Mouse (Mus musculus) hindbrain, embryonic 14.5 days (tissue): ENCODE measurements around the gene Inpp5d. TPM values are rescaled to one million over a fixed set of nuclear protein-coding genes. Genes with fewer than 3 reads are reported as not detected.

ENCODE experiments used
- ATAC-seq: fragments of 200-750 bp; cut with Nextera tagmentation; 2 replicates; pipeline ENCODE4 v1.8.0; 2017; ENCODE audit warnings: moderate number of reproducible peaks, mild to moderate bottlenecking, moderate TSS enrichment, moderate library complexity; ENCODE audit not compliant: low FRiP score
- DNase-seq: peaks from one replicate; pipeline ENCODE4 v3.0.0-alpha.2; 2015; ENCODE audit warnings: low spot score
- H3K27ac ChIP-seq: fragments of 300-500 bp; sonication (generic); 2 replicates; pipeline ENCODE4 v1.5.1; 2014; ENCODE audit warnings: mild to moderate bottlenecking, moderate library complexity
- H3K27me3 ChIP-seq: fragments of 300-500 bp; sonication (generic); 2 replicates; pipeline ENCODE4 v1.6.1; 2014; ENCODE audit warnings: mild to moderate bottlenecking, low read length, mixed read lengths; ENCODE audit not compliant: control insufficient read depth, insufficient read depth
- H3K36me3 ChIP-seq: fragments of 300-500 bp; sonication (generic); replicated peaks from 2 replicates; pipeline ENCODE4 v1.6.1; 2014; ENCODE audit not compliant: control insufficient read depth, insufficient read depth
- H3K4me1 ChIP-seq: fragments of 300-500 bp; sonication (generic); replicated peaks from 2 replicates; pipeline ENCODE4 v1.6.1; 2014; ENCODE audit warnings: antibody characterized with exemption, low read length, mixed read lengths; ENCODE audit not compliant: control insufficient read depth, insufficient read depth
- H3K4me2 ChIP-seq: fragments of 300-500 bp; sonication (generic); replicated peaks from 2 replicates; pipeline ENCODE4 v1.6.1; 2014; ENCODE audit warnings: mild to moderate bottlenecking, moderate library complexity
- H3K4me3 ChIP-seq: fragments of 300-500 bp; sonication (generic); replicated peaks from 2 replicates; pipeline ENCODE4 v1.5.1; 2014; ENCODE audit warnings: mild to moderate bottlenecking, low read length
- H3K9ac ChIP-seq: fragments of 300-500 bp; sonication (generic); 2 replicates; pipeline ENCODE4 v1.6.1; 2014
- H3K9me3 ChIP-seq: fragments of 300-500 bp; sonication (generic); 2 replicates; pipeline ENCODE4 v1.6.1; 2016; ENCODE audit warnings: low read length; ENCODE audit not compliant: control insufficient read depth
- WGBS: fragments of 180-500 bp; shearing (Covaris S2); extraction: QIAGEN DNeasy Blood & Tissue Kit; methylation state at CpG from one replicate; pipeline ENCODE4 v1.1.7; 2014; 5-methylcytosine and 5-hydroxymethylcytosine counted together
- polyA plus RNA-seq: library from polyadenylated mRNA; unstranded; fragments of >200 nt; fragmentation: Nextera tagmentation; extraction: Ambion mirVana; gene quantifications from 2 replicates; pipeline ENCODE4 v1.2.1, GENCODE M21; 2014

Gene Inpp5d
- polyA plus RNA-seq, 1 experiment from 2014 or later: 3.4 TPM

- Histone ChIP-seq H3K4me1 (no peaks in the 10 kb centered on the region), H3K36me3 (no peaks in the 10 kb centered on the region), H3K27ac (no peak overlapping the region), H3K27me3 (no peaks in the 10 kb centered on the region), H3K9ac (no peak overlapping the region), H3K9me3 (no peaks in the 10 kb centered on the region), H3K4me2 (no peak overlapping the region), H3K4me3 (no peak overlapping the region)
- ATAC-seq: no peak
- 75% methylated on average over 5 of the region's 5 CpGs for WGBS
- no peak for DNase-seq
These were observed 79.9 kb downstream of the Inpp5d start for GRCm38 (mm10) chr1:87699890-87700448.

DNA sequence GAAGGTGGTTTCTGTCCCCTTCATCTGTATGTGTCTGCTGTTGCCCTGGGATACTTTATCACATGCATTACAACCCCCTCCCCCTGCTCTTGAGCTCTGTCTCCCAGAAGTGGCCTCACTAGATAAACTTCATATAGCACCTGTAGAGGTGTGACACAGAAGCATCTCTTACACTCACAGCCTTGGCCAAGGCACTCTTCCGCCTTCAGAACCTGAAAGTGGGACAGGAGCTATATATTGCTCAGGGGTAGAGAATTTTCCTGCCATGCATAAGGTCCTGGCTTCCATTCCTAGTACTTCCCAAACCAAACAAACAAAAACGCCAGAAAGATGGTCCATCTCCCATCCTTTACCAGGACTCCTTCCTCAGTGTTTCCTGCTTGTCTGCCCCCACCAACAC, 84.1 kb downstream of the Inpp5d start:
- Histone ChIP-seq H3K4me2 (no peak overlapping the region), H3K27me3 (no peaks in the 10 kb centered on the region), H3K4me1 (no peaks in the 10 kb centered on the region), H3K27ac (no peak overlapping the region), H3K36me3 (no peaks in the 10 kb centered on the region), H3K9ac (no peak overlapping the region), H3K4me3 (no peak overlapping the region), H3K9me3 (no peaks in the 10 kb centered on the region)
- no peak for DNase-seq
- 84% methylated on average over 2 of the region's 2 CpGs for WGBS
- no peak for ATAC-seq

DNA sequence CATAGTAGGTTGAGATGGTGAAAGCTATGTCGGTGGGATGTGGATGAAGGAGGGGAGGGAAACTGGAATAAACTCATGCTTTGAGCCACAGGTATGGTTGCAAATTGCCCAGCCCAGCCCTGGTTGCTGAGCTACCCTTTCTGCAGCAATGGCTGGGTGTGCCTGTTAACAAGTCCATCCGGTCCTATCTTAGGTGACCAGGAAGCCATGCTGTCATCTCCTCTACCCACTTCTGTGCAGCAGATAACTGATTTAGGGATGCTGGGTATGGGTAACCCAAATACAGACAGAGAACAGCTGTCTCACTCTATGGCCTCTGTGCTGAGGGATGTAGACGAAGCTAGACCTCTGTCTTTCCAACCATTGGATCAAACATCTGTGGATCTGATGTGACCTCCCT, 86.2 kb downstream of the Inpp5d start:
- H3K4me2 ChIP-seq: no peak overlapping the region
- H3K9me3 ChIP-seq: no peaks in the 10 kb centered on the region
- no peaks in the 10 kb centered on the region for H3K27me3 ChIP-seq
- DNase-seq: no peak
- no peak for ATAC-seq
- H3K36me3 ChIP-seq: no peaks in the 10 kb centered on the region
- H3K4me3 ChIP-seq: no peak overlapping the region
- H3K27ac ChIP-seq: no peak overlapping the region
- H3K4me1 ChIP-seq: no peaks in the 10 kb centered on the region
- no peak overlapping the region for H3K9ac ChIP-seq
- 96% methylated on average over 3 of the region's 3 CpGs for WGBS

DNA sequence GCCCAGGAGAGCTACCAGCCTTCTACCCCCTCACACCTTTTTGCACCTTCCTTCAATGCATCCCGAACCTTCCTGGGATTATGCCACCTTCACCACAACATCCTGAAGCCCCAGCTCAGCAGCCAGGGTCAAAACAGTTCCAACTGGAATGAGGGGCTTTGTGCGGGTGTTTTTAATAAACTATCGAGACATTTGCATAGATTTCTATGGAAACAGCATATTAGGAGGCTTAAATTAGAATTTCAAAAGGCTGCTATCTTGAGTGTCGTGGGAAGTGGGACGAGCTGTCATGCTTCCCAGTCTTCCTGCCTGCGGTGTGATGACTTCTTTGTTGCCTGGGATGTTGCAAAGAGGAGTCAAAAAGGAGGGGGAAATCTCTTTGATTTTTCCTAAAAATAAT, 88.9 kb downstream of the Inpp5d start:
- ATAC-seq (no peak), DNase-seq (no peak)
- no peak overlapping the region for H3K27ac ChIP-seq
- H3K4me3 ChIP-seq: no peak overlapping the region
- H3K36me3 ChIP-seq: no peaks in the 10 kb centered on the region
- no peak overlapping the region for H3K4me2 ChIP-seq
- no peaks in the 10 kb centered on the region for H3K9me3 ChIP-seq
- H3K9ac ChIP-seq: no peak overlapping the region
- no peaks in the 10 kb centered on the region for H3K27me3 ChIP-seq
- 38% methylated on average over 6 of the region's 6 CpGs for WGBS
- H3K4me1 ChIP-seq: no peaks in the 10 kb centered on the region

DNA sequence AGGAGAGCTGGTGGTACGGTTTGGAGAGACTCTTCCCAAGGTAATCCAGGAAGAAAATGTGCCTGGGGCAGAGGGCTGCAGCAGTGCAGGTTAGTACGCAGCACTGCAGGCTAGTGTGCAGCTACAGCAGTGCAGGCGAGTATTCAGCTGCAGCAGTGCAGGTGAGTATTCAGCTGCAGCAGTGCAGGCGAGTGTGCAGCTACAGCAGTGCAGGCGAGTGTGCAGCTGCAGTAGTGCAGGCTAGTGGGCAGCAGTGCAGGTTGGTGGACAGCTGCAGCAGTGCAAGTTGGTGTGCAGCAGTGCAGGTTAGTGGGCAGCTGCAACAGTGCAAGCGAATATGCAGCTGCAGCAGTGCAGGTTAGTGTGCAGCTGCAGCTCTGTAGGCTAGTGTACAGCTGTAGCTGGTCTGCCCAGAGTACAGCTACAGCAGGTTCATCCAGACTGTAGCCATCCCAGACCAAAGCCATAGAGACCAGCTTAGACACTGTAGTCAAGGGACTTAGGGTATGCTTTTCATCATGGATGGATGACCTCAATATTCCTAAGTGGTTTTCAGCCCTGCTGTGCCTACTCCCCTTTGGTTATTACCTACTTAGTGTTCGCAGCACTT, 89.7 kb downstream of the Inpp5d start:
- Histone ChIP-seq H3K4me1 (no peaks in the 10 kb centered on the region), H3K9ac (no peak overlapping the region), H3K27me3 (no peaks in the 10 kb centered on the region), H3K27ac (peak overlapping the region; percentile 32; the same call in 1 of the 2 replicates), H3K4me3 (no peak overlapping the region), H3K9me3 (no peaks in the 10 kb centered on the region), H3K4me2 (no peak overlapping the region), H3K36me3 (no peaks in the 10 kb centered on the region)
- WGBS: 80% methylated on average over 7 of the region's 7 CpGs
- no peak for DNase-seq
- ATAC-seq: no peak

GRCm38 (mm10) chr1:87711938-87712613, 92.0 kb downstream of the Inpp5d start:
- no peak overlapping the region for H3K9ac ChIP-seq
- H3K36me3 ChIP-seq: no peaks in the 10 kb centered on the region
- DNase-seq: no peak
- H3K9me3 ChIP-seq: no peaks in the 10 kb centered on the region
- H3K4me1 ChIP-seq: no peaks in the 10 kb centered on the region
- H3K27me3 ChIP-seq: no peaks in the 10 kb centered on the region
- no peak overlapping the region for H3K4me2 ChIP-seq
- H3K4me3 ChIP-seq: no peak overlapping the region
- no peak for ATAC-seq
- 92% methylated on average over 10 of the region's 10 CpGs for WGBS
- no peak overlapping the region for H3K27ac ChIP-seq

DNA sequence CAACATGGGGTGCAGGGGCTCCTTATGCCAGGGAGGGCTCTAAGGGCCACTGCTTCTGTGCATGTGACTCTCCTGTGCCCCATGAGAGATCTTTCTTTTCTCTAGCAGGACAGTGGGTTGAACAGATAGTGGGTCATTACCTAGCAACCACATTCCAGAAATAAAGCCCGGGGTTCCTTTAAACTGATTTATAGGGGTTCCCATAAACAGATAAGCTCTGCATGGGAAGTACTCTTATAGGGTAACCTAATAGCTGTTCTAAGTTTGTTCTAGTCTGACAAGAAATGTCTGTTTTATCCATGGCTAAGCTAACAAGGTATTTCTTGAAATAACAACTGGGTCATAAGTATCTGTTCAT, 92.5 kb downstream of the Inpp5d start:
- Histone ChIP-seq H3K36me3 (no peaks in the 10 kb centered on the region), H3K4me2 (no peak overlapping the region), H3K4me3 (no peak overlapping the region), H3K9ac (no peak overlapping the region), H3K4me1 (no peaks in the 10 kb centered on the region), H3K27me3 (no peaks in the 10 kb centered on the region), H3K9me3 (no peaks in the 10 kb centered on the region), H3K27ac (no peak overlapping the region)
- DNase-seq: no peak
- ATAC-seq: no peak
- 94% methylated on average over 1 of the region's 1 CpGs for WGBS

- Histone ChIP-seq H3K27me3 (no peaks in the 10 kb centered on the region), H3K36me3 (no peaks in the 10 kb centered on the region), H3K9ac (no peak overlapping the region), H3K9me3 (no peaks in the 10 kb centered on the region), H3K4me1 (no peaks in the 10 kb centered on the region), H3K4me3 (no peak overlapping the region), H3K4me2 (no peak overlapping the region), H3K27ac (no peak overlapping the region)
- peak; percentile 74 for DNase-seq
- WGBS: 31% methylated on average over 8 of the region's 8 CpGs
- no peak for ATAC-seq
These were observed 101.3 kb downstream of the Inpp5d start for GRCm38 (mm10) chr1:87721382-87721781.

DNA sequence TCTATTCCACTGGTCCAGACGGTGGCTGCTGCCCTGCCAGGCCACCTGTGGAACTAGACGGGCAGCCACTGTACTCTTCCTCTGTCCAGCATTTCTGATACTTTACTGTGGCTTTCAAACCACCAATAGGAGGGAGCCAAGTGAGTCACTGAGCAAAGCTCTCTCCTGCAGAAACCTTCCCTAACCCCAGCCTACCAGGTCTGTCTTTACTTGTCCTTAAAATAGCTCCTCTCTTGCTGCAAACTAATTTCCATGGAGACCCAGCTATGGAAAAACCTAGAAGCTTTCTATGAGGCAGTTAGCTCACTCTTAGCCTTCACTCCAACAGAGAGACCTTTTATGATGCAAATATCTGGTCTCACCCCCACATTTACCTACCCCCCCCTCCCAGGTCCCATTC, 102.0 kb downstream of the Inpp5d start:
- Histone ChIP-seq H3K27ac (no peak overlapping the region), H3K27me3 (no peaks in the 10 kb centered on the region), H3K4me3 (no peak overlapping the region), H3K9ac (no peak overlapping the region), H3K4me1 (no peaks in the 10 kb centered on the region), H3K9me3 (no peaks in the 10 kb centered on the region), H3K36me3 (no peaks in the 10 kb centered on the region), H3K4me2 (no peak overlapping the region)
- ATAC-seq (no peak), DNase-seq (no peak)
- 58% methylated on average over 2 of the region's 2 CpGs for WGBS
